Mouse (Mus musculus) erythroblast, embryonic 14.5 days (primary cell): ENCODE measurements around the gene Nkpd1.

Experiments
- GATA1 ChIP-seq: IDR thresholded peaks from 2 replicates; pipeline ENCODE4 v1.6.1; 2012; ENCODE audit warnings: low read length, inconsistent platforms, mixed read lengths
- TAL1 ChIP-seq: IDR thresholded peaks from 3 replicates; pipeline ENCODE4 v1.6.1; 2012; ENCODE audit warnings: low read length, inconsistent platforms, mixed read lengths

DNA sequence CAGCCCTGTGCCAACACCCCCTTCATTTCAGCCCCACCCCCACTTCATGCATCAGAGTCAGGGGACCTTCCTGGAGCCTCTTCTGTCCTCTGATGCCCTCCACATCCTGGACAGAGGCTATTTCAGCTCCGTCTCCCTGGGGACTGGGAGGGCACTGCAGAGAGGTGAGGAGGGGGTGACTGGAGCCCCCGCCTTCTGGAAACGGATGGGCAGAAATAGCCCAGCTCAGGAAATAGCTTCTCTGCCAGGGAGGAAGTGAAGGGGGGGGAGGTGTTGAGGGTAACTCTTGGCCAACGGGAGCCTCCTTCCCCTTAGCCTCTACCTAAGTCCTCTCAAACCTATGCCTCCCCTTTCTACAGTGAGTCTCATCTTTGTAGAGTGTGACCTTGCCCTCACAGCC, 45.2 kb upstream of the Nkpd1 start:
- no peak for TF ChIP-seq TAL1
- TF ChIP-seq GATA1, result no peak
